Mouse (Mus musculus) liver, postnatal 0 days (tissue): ENCODE results near the gene Art3.

Experiments
- CTCF ChIP-seq: sonication (generic); IDR thresholded peaks from 2 replicates; pipeline ENCODE4 v1.5.1; 2016; ENCODE audit warnings: antibody characterized with exemption, low read depth
- EP300 ChIP-seq: IDR thresholded peaks from 2 replicates; pipeline ENCODE4 v1.6.1; 2016; ENCODE audit warnings: antibody characterized with exemption, low read depth, mild to moderate bottlenecking

DNA sequence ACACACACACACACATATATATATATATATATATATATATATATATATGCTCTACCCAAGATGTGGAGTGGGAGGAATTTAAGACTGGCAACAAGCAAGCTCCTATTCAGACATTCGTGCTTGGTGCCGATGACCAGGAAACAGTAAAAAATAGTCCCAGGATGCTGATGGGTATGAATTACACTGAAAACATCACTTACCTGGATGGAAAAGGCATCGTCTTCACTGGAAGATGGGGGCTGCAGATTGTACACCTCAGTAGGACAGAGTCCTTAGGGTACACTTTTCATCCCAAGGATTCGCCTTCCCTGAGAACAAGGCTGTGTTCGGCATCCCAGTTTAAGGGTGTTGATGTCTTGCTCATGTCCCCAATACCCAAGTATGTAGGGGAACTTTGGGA lies 32.4 kb downstream of the Art3 start:
- TF ChIP-seq CTCF (no peak), EP300 (no peak)
